Mouse (Mus musculus): Measurements from ENCODE around the gene Morn1. TPM values are rescaled to one million over a fixed set of nuclear protein-coding genes. Genes with fewer than 3 reads are reported as not detected.

Gene Morn1
- polyA plus RNA-seq, 1 experiment: 15.5 TPM

DNA sequence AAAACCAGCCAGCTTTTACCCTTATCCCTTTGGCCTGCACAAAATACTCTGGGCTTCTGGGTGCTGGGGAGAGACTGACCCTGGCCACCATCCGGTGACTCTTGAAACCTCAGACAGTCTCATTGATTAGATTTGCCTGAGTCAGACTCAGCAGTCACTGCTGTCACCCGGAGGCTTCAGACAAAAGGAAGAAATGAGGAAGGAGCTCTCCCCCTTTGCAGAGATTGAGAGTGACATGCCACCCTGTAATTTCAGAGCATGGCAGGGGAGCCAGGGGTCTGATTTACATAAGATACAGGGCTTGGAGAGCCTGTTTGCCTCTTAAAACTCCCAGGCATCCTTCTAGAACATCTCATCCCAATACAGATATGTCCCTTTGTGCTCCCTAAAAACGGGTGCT is 46.8 kb downstream of the Morn1 start:
- DNase-seq: no peak
- no peak overlapping the region for H3K4me3 ChIP-seq (replicated peaks; ENCODE audit: extremely low read depth, low read depth, low read length)
- no peak for TF ChIP-seq POLR2A (IDR thresholded peaks at IDR 0.05; ENCODE audit: borderline replicate concordance, extremely low read depth, low read depth, low read length)
- no peak for TF ChIP-seq CTCF (IDR thresholded peaks at IDR 0.05; ENCODE audit: insufficient read depth, low read length)
- H3K4me1 ChIP-seq (ENCODE audit: control insufficient read depth, insufficient read depth, low read length): peaks cover 14% of the 10 kb centered on the region
- WGBS: 53% methylated on average over 3 of the region's 3 CpGs

DNA sequence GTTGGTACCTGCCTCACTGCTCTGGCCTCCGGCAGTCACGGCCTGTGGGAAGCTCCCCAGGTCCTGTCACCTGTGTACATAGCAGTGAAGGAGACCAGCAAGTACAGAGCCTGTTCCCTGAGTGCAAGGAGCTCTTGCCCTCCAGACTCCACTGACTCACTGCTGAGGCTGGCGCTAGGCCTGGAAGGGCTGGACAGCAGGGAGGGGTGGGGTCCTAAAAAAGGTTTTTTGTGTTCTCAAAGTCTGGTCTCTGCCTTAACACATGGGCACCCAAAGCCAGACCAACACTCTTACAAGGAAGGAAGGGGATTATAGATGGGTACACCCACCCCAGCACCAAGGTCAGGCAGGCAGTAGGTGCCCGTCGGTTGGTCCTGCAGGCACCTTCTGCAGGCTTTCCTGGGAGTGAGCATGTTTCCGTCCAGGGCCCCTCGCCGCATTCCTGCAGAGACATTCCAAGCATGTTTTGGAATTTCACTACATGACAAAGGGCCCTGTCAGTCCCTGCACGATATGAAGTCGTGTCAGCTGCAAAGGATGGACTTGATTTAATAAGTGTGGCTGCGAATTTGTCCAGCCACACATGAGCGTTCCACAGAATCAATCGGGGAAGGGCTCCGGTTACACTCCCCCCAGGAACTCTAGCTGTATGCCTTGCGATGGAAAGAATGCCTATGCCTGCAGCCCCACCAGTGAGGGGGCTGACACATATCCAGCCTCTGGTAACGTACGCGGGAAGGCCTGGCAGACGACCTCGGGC is 47.5 kb downstream of the Morn1 start:
- WGBS: 57% methylated on average over 20 of the region's 20 CpGs
- Histone ChIP-seq H3K4me1 (ENCODE audit: control insufficient read depth, insufficient read depth, low read length) (peaks cover 14% of the 10 kb centered on the region), H3K4me3 (replicated peaks; ENCODE audit: extremely low read depth, low read depth, low read length) (no peak overlapping the region)
- TF ChIP-seq CTCF (IDR thresholded peaks at IDR 0.05; ENCODE audit: insufficient read depth, low read length) (no peak), POLR2A (IDR thresholded peaks at IDR 0.05; ENCODE audit: borderline replicate concordance, extremely low read depth, low read depth, low read length) (no peak)
- DNase-seq: no peak

DNA sequence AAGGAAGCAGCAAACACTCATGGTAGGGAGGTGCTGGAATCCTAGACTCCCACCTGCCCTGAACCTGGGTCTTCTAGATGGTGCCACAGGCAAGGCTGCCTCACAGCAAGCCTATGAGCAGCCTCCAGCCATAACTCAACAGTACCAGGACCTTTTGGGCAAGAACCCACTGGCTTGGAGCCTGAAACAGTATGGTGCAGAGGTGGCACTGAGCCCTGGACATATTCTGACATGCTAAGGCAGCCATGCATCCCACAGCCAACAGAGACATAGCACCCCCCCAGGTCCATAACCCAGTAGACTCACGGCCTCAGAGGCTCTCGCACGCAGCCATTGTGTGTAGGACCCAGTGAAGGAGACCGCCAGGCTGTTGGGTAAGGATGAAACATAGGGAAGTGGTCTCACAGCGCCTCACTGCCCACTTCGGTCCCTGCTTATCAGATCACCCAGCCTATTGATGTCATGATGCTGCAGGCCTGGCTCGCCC is 48.4 kb downstream of the Morn1 start:
- H3K4me3 ChIP-seq (replicated peaks; ENCODE audit: extremely low read depth, low read depth, low read length): no peak overlapping the region
- DNase-seq: no peak
- peaks cover 8% of the 10 kb centered on the region for H3K4me1 ChIP-seq (ENCODE audit: control insufficient read depth, insufficient read depth, low read length)
- TF ChIP-seq POLR2A (IDR thresholded peaks at IDR 0.05; ENCODE audit: borderline replicate concordance, extremely low read depth, low read depth, low read length) (no peak), CTCF (IDR thresholded peaks at IDR 0.05; ENCODE audit: insufficient read depth, low read length) (no peak)
- 92% methylated on average over 7 of the region's 7 CpGs for WGBS

DNA sequence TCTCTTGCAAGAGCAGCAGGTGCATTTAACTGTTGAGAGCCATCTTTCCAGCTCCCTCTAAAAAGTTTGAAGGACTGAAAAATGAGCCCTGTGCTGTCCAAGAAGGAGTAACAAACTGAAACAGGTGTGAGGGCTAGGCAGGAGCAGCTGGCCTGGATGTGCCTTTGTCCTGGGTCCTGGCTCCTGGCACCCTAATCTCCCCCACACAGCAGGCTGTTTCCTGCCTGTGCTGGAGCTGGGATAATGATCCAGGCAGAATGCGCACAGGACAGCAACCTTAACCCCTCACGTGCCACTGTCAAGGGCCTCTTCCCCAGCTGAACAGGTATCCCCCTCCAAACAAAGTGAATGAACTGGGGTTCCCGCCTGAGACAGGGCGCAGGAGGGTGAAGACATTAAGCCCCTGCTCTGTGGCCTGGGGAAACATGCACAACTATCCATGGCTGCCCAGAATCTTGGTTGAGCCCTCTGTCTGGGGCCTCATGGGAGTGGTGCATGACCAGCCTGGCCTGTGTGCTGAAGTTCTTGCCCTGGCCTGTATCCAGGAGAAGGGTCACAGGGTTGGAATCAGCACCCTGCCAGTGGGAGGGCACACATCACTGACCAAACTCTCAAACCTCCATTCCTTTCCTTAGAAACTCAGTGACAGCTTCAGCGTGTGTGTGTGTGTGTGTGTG is 49.7 kb downstream of the Morn1 start:
- WGBS: 53% methylated on average over 5 of the region's 5 CpGs
- DNase-seq: no peak
- peaks cover 15% of the 10 kb centered on the region for H3K4me1 ChIP-seq (ENCODE audit: control insufficient read depth, insufficient read depth, low read length)
- H3K4me3 ChIP-seq (replicated peaks; ENCODE audit: extremely low read depth, low read depth, low read length): no peak overlapping the region
- TF ChIP-seq POLR2A (IDR thresholded peaks at IDR 0.05; ENCODE audit: borderline replicate concordance, extremely low read depth, low read depth, low read length) (no peak), CTCF (IDR thresholded peaks at IDR 0.05; ENCODE audit: insufficient read depth, low read length) (no peak)

DNA sequence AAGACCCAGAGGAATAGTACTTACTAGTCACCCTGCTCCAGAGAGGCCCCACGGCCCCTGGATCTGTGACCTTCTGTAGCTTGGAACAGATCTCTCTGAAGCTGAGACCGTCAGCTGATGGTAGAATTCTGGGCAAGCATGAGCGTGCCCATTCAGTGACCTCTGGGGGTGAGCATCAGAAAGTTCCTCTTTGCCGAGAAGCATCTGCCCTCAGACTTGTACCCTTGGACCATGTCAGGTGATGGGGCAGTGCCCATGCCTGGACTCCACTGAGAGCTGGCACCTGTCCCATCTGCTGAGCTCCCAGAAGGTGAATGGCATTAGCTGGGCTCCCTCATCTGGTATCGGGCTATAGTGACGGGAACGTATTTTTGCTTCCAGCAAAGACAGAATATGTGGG is 51.5 kb downstream of the Morn1 start:
- no peak for DNase-seq
- peaks cover 16% of the 10 kb centered on the region for H3K4me1 ChIP-seq (ENCODE audit: control insufficient read depth, insufficient read depth, low read length)
- no peak overlapping the region for H3K4me3 ChIP-seq (replicated peaks; ENCODE audit: extremely low read depth, low read depth, low read length)
- no peak for TF ChIP-seq POLR2A (IDR thresholded peaks at IDR 0.05; ENCODE audit: borderline replicate concordance, extremely low read depth, low read depth, low read length)
- TF ChIP-seq CTCF (IDR thresholded peaks at IDR 0.05; ENCODE audit: insufficient read depth, low read length): no peak
- WGBS: 77% methylated on average over 7 of the region's 7 CpGs

DNA sequence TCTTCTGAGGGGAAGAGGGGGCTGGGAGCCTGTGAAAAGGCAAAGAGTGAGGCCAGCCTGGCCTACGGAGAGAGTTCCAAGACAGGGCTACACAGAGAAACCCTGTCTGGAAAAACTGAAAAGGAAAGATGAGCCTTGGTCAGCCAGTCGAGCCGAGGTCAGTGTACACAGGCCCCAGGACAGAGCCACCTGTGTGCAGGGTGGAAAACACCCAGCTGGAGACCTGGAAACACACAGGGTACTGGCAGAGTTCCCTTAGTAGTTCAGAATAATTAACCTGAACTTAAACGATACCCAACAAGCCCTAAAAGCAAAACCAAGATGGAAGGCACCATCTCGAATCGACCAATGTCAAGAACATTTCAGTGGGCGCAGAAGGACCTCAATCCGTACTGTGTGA is 52.1 kb downstream of the Morn1 start:
- TF ChIP-seq POLR2A (IDR thresholded peaks at IDR 0.05; ENCODE audit: borderline replicate concordance, extremely low read depth, low read depth, low read length) (no peak), CTCF (IDR thresholded peaks at IDR 0.05; ENCODE audit: insufficient read depth, low read length) (no peak)
- no peak overlapping the region for H3K4me3 ChIP-seq (replicated peaks; ENCODE audit: extremely low read depth, low read depth, low read length)
- peaks cover 17% of the 10 kb centered on the region for H3K4me1 ChIP-seq (ENCODE audit: control insufficient read depth, insufficient read depth, low read length)
- DNase-seq: no peak
- 87% methylated on average over 8 of the region's 8 CpGs for WGBS

DNA sequence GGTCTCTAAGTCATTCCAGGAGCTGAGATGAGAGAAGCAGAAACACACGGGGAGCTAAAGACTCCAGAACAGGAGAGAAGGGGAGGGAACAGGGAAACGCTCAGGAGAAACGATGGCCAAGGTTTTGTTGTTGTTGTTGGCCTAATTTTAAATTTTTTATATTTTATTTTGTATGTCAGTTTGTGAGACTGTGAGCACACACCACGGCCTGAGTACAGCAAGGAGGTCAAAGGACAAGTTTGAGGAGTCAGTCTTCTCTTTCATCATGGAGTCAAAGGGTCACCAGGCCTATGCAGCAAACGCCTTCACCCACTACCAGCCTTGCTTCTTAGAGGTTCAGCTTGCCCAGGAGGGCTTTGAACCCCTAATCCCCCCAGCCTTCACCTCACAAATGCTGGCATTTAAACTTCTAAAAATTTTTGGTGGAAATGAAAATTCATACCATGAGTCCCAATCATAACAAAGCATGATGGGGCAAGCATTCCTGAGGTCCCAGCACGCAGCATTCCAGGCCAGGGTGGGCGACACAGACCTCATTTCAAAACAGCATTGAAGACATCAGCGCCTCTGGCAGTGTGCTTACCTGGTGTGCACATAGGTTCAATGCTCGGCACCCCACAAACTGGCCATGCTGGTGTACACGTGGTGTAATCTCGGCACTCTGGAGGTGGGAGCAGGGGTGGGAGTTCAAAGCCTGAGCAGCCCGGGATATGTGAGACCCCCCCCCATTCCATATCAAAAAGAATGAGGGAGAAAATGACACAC is 53.1 kb downstream of the Morn1 start:
- no peak overlapping the region for H3K4me3 ChIP-seq (replicated peaks; ENCODE audit: extremely low read depth, low read depth, low read length)
- WGBS: 76% methylated on average over 12 of the region's 12 CpGs
- TF ChIP-seq CTCF (IDR thresholded peaks at IDR 0.05; ENCODE audit: insufficient read depth, low read length) (no peak), POLR2A (IDR thresholded peaks at IDR 0.05; ENCODE audit: borderline replicate concordance, extremely low read depth, low read depth, low read length) (no peak)

DNA sequence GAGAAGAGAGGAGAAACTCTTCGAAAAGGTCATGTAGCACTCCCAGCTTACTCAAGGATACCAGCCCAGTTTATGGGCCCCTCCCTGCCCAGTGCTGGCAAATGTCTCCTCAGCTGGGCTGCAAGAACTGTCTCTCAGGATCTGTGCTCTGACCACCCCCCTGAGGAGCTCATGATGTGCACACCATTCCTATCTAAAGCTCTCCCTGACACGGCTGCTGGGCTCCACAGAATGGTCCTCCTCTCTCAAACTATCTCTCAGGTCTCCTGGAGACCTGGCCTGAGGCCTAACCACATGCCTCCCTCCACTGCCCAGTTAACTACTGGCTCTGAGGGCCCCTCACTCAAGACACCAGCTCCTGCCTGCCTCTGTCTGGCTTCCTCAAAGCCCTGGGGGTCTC is 53.8 kb downstream of the Morn1 start:
- 61% methylated on average over 2 of the region's 2 CpGs for WGBS
- no peak overlapping the region for H3K4me3 ChIP-seq (replicated peaks; ENCODE audit: extremely low read depth, low read depth, low read length)
- no peak for TF ChIP-seq POLR2A (IDR thresholded peaks at IDR 0.05; ENCODE audit: borderline replicate concordance, extremely low read depth, low read depth, low read length)
- no peak for TF ChIP-seq CTCF (IDR thresholded peaks at IDR 0.05; ENCODE audit: insufficient read depth, low read length)
- peaks cover 15% of the 10 kb centered on the region; the same call in 1 of the 2 replicates for H3K4me1 ChIP-seq (ENCODE audit: control insufficient read depth, insufficient read depth, low read length)
- no peak for DNase-seq

More for the DNA sequence above, 53.1 kb downstream of the Morn1 start:
- no peak for DNase-seq
- peaks cover 15% of the 10 kb centered on the region; the same call in 1 of the 2 replicates for H3K4me1 ChIP-seq (ENCODE audit: control insufficient read depth, insufficient read depth, low read length)

DNA sequence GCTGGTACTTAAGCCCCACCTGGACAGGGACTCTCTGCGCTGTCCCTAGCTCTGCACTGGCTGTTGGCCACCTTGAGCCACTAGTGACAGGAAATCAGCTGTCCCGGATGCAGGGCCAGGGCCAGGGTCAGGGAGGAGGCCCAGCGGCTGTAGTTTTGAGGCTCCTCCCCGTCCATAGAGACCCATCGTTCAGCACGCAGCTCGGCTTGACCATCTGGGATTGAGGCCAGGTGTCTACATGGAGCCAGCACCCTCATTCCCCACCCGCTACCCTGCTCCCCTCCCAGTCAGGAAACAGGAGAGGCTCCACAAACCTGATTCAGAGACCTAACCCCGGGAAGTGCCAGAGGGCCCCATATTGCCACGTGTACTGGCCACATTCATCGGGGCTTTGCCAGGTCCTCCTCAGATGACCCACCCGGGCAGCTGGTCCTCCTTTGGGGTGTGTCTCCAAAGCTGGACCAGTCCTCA is 54.5 kb downstream of the Morn1 start:
- H3K4me3 ChIP-seq (replicated peaks; ENCODE audit: extremely low read depth, low read depth, low read length): no peak overlapping the region

More for the DNA sequence above, 54.5 kb downstream of the Morn1 start:
- TF ChIP-seq POLR2A (IDR thresholded peaks at IDR 0.05; ENCODE audit: borderline replicate concordance, extremely low read depth, low read depth, low read length): no peak
- TF ChIP-seq CTCF (IDR thresholded peaks at IDR 0.05; ENCODE audit: insufficient read depth, low read length): no peak
- peaks cover 15% of the 10 kb centered on the region; the same call in 1 of the 2 replicates for H3K4me1 ChIP-seq (ENCODE audit: control insufficient read depth, insufficient read depth, low read length)
- DNase-seq: peak; percentile 44
- WGBS: 24% methylated on average over 12 of the region's 12 CpGs

Data from lung, adult 2 months (tissue).